Mouse (Mus musculus): ENCODE data around the gene Atat1.
"Not testable (repeated sequence)": the region's sequence is repeated elsewhere in the genome, so short reads cannot be mapped to it uniquely, and the experiment has no call there.

- not testable (repeated sequence) for TF ChIP-seq POLR2A (IDR thresholded peaks at IDR 0.05; ENCODE audit: control insufficient read depth in 1 of 2, insufficient read depth in 1 of 2, low read depth in 1 of 2, low read length in 2 of 2, poor library complexity in 1 of 2); CTCF (IDR thresholded peaks at IDR 0.05 in 2 of 3, conservative IDR thresholded peaks at IDR 0.05 in 1 of 3; ENCODE audit: control insufficient read depth in 1 of 3, insufficient read depth in 1 of 3, low read depth in 2 of 3, low read length in 3 of 3, poor library complexity in 1 of 3, severe bottlenecking in 1 of 3); TAL1 (IDR thresholded peaks at IDR 0.05; ENCODE audit: low read length); NELFE (IDR thresholded peaks at IDR 0.05; ENCODE audit: low read depth, low read length); EP300 (IDR thresholded peaks at IDR 0.05; ENCODE audit: low read depth in 1 of 2, low read length in 2 of 2); ZNF384 (IDR thresholded peaks at IDR 0.05; ENCODE audit: low read depth, low read length); RCOR1 (IDR thresholded peaks at IDR 0.05; ENCODE audit: low read depth, low read length); MAZ (IDR thresholded peaks at IDR 0.05; ENCODE audit: low read depth, low read length); ZMIZ1 (IDR thresholded peaks at IDR 0.05; ENCODE audit: low read depth, low read length); GATA1 (IDR thresholded peaks at IDR 0.05; ENCODE audit: low read depth, low read length); MAX (IDR thresholded peaks at IDR 0.05; ENCODE audit: low read length); TBP (IDR thresholded peaks at IDR 0.05; ENCODE audit: low read depth, low read length); GABPA (IDR thresholded peaks at IDR 0.05; ENCODE audit: low read depth, low read length); ELF1 (IDR thresholded peaks at IDR 0.05; ENCODE audit: low read depth, low read length)
Measured at GRCm38 (mm10) chr17:35950946-35951345, 41.1 kb upstream of the Atat1 start.
